Mouse (Mus musculus) stomach, postnatal 0 days (tissue): ENCODE data around the gene Lrrc8d. TPM values are rescaled to one million over a fixed set of nuclear protein-coding genes. Genes with fewer than 3 reads are reported as not detected.

ENCODE experiments used
- ATAC-seq: fragments of 200-750 bp; cut with Nextera tagmentation; 2 replicates; pipeline ENCODE4 v1.8.0; 2017; ENCODE audit not compliant: low FRiP score, low TSS enrichment
- DNase-seq: peaks from one replicate; pipeline ENCODE4 v3.0.0-alpha.2; 2016; ENCODE audit warnings: low spot score
- H3K27ac ChIP-seq: fragments of 300-500 bp; sonication (generic); replicated peaks from 2 replicates; pipeline ENCODE4 v1.5.1; 2014; ENCODE audit warnings: mild to moderate bottlenecking, control low read depth
- H3K27me3 ChIP-seq: fragments of 300-500 bp; sonication (generic); 2 replicates; pipeline ENCODE4 v1.6.1; 2014; ENCODE audit warnings: low read length; ENCODE audit not compliant: control insufficient read depth, insufficient read depth
- H3K36me3 ChIP-seq: fragments of 300-500 bp; sonication (generic); 2 replicates; pipeline ENCODE4 v1.6.1; 2014; ENCODE audit warnings: low read length, mixed read lengths; ENCODE audit not compliant: control insufficient read depth, insufficient read depth
- H3K4me1 ChIP-seq: fragments of 300-500 bp; sonication (generic); replicated peaks from 2 replicates; pipeline ENCODE4 v1.6.1; 2014; ENCODE audit warnings: antibody characterized with exemption; ENCODE audit not compliant: control insufficient read depth, insufficient read depth
- H3K4me2 ChIP-seq: fragments of 300-500 bp; sonication (generic); replicated peaks from 2 replicates; pipeline ENCODE4 v1.6.1; 2014; ENCODE audit warnings: low read depth, mild to moderate bottlenecking, control low read depth, moderate library complexity
- H3K4me3 ChIP-seq: fragments of 300-500 bp; sonication (generic); 2 replicates; pipeline ENCODE4 v1.5.1; 2014; ENCODE audit warnings: low read depth, low read length, control low read depth
- H3K9ac ChIP-seq: fragments of 300-500 bp; sonication (generic); 2 replicates; pipeline ENCODE4 v1.6.1; 2014; ENCODE audit warnings: mild to moderate bottlenecking, low read length, control low read depth, mixed read lengths
- H3K9me3 ChIP-seq: fragments of 300-500 bp; sonication (generic); 2 replicates; pipeline ENCODE4 v1.6.1; 2016; ENCODE audit warnings: low read length; ENCODE audit not compliant: control insufficient read depth
- CTCF ChIP-seq: IDR thresholded peaks from 2 replicates; pipeline ENCODE4 v1.5.1; 2016; ENCODE audit warnings: antibody characterized with exemption, low read depth, mild to moderate bottlenecking, moderate library complexity
- EP300 ChIP-seq: optimal IDR thresholded peaks from 2 replicates; pipeline ENCODE3; 2016; ENCODE audit warnings: antibody characterized with exemption
- WGBS: fragments of 180-500 bp; shearing (Covaris S2); extraction: QIAGEN DNeasy Blood & Tissue Kit; methylation state at CpG from one replicate; pipeline ENCODE4 v1.1.7; 2014; 5-methylcytosine and 5-hydroxymethylcytosine counted together
- polyA plus RNA-seq: library from polyadenylated mRNA; unstranded; fragments of >200 nt; fragmentation: Nextera tagmentation; extraction: Ambion mirVana; gene quantifications from 2 replicates; pipeline ENCODE4 v1.2.1, GENCODE M21; 2015

Lrrc8d gene
- polyA plus RNA-seq, 1 experiment from 2014 or later, result 10.2 TPM

DNA sequence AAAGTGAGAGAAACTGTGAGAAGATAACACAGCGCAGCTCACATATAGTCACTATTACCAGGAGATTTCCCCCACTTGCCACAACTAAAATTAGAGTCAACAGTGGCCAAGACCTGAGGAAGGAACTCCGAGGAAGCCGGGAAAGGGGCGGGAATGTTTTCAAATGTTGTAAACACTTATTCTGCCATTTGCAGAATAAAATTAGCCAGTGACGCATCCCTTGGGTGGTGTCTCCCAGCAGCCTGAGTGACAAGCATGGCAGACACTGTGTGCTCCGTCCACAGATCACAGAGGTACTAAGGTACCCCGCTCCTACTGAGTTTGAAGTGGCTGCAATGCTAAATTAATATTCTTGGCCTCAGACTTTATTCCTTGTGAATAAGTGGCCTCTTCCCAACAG lies 124.5 kb downstream of the Lrrc8d start:
- H3K9ac ChIP-seq, result no peak overlapping the region
- no peaks in the 10 kb centered on the region for H3K27me3 ChIP-seq
- DNase-seq (no peak), ATAC-seq (no peak)
- H3K4me2 ChIP-seq, result no peak overlapping the region
- no peak overlapping the region for H3K27ac ChIP-seq
- no peak overlapping the region for H3K4me3 ChIP-seq
- WGBS, result 50% methylated on average over 7 of the region's 7 CpGs
- no peaks in the 10 kb centered on the region for H3K9me3 ChIP-seq
- TF ChIP-seq EP300 (no peak), CTCF (no peak)
- no peaks in the 10 kb centered on the region; the same call in 1 of the 2 replicates for H3K36me3 ChIP-seq
- H3K4me1 ChIP-seq, result 0 out of 2 replicates have a peak, but pooled peaks cover 6% of the 10 kb centered on the region

DNA sequence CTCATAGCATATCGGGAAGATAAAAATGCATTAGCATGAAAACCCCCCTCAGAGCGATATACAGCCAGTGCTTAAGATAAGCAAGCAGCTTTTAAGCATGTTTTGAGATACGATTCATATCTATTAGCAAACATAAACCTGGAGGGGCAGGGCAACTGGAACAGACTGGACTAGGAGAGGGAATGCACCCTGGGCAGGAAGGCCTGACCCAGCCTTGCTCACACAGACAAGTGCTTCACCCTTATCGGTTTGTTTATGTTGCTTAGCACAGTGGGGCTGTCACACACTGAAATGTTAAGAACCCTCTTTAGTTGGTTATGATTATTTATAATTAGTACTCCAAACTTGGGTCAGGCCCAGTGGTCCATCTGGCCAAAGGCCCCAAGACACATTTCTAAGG lies 125.1 kb downstream of the Lrrc8d start:
- Histone ChIP-seq H3K9ac (no peak overlapping the region), H3K36me3 (no peaks in the 10 kb centered on the region; the same call in 1 of the 2 replicates), H3K27ac (no peak overlapping the region), H3K9me3 (no peaks in the 10 kb centered on the region), H3K4me3 (no peak overlapping the region), H3K4me1 (0 out of 2 replicates have a peak, but pooled peaks cover 6% of the 10 kb centered on the region), H3K27me3 (no peaks in the 10 kb centered on the region), H3K4me2 (no peak overlapping the region)
- ATAC-seq, result 0 out of 2 replicates have a peak, but pooled peaks have one; percentile 58
- WGBS, result 30% methylated on average over 4 of the region's 4 CpGs
- no peak for DNase-seq
- TF ChIP-seq EP300 (no peak), CTCF (no peak)

DNA sequence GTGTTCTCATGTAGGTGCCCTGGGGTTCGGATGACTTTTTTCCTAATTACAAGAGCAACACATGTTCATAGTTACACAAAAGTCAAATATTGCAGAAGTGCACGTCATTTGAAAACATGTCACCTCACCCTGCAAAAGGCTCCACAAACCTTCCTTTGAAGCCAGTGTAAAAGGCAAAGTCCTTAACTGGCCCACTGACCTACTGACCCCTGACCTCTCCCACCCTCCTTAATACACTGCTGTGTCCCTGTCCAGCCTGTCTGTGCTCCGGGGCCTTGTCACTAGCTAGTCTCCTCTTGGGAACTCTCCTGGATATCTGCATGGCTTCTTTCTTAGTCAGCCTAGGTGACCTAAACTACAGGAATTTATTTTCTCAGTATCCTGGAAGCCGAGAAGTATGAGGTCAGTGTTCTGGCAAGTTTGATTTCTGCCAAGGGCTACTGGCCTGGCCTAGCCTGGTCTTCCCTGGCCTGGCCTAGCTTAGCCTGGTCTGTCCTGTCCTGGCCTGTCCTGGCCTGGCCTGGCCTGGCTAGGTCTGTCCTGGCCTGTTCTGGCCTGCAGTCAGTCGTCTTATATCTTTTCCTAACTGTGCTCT lies 127.2 kb downstream of the Lrrc8d start:
- Histone ChIP-seq H3K4me2 (no peak overlapping the region), H3K9ac (no peak overlapping the region), H3K27me3 (no peaks in the 10 kb centered on the region), H3K36me3 (no peaks in the 10 kb centered on the region), H3K9me3 (no peaks in the 10 kb centered on the region), H3K4me3 (no peak overlapping the region), H3K27ac (no peak overlapping the region), H3K4me1 (0 out of 2 replicates have a peak, but pooled peaks cover 6% of the 10 kb centered on the region)
- no peak for TF ChIP-seq EP300
- TF ChIP-seq CTCF, result no peak
- ATAC-seq (no peak), DNase-seq (no peak)
- WGBS, result 83% methylated on average over 5 of the region's 5 CpGs

DNA sequence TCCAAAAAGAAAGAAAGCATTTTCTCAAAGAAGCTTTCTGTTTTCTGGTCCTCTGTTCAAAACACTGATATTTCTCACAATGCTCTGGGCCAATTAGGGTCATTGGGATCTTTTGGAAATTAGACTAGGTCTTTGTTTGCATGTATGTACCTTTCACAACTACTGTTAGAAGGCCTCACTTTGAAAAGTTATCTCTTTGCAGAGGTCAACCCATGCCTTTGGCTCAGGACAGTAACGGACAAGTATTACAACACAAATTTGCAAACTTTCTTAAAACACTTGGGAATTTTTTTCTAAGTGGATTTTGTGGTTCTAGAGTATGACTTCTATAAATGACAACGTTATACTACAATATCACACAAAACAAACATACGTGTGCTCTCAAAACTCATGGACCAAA lies 128.3 kb downstream of the Lrrc8d start:
- ATAC-seq (no peak), DNase-seq (no peak)
- Histone ChIP-seq H3K4me3 (no peak overlapping the region), H3K9me3 (no peaks in the 10 kb centered on the region), H3K27ac (no peak overlapping the region), H3K4me1 (0 out of 2 replicates have a peak, but pooled peaks cover 6% of the 10 kb centered on the region), H3K27me3 (no peaks in the 10 kb centered on the region), H3K9ac (no peak overlapping the region), H3K36me3 (no peaks in the 10 kb centered on the region), H3K4me2 (no peak overlapping the region)
- 88% methylated on average over 3 of the region's 3 CpGs for WGBS
- TF ChIP-seq CTCF (no peak), EP300 (no peak)

DNA sequence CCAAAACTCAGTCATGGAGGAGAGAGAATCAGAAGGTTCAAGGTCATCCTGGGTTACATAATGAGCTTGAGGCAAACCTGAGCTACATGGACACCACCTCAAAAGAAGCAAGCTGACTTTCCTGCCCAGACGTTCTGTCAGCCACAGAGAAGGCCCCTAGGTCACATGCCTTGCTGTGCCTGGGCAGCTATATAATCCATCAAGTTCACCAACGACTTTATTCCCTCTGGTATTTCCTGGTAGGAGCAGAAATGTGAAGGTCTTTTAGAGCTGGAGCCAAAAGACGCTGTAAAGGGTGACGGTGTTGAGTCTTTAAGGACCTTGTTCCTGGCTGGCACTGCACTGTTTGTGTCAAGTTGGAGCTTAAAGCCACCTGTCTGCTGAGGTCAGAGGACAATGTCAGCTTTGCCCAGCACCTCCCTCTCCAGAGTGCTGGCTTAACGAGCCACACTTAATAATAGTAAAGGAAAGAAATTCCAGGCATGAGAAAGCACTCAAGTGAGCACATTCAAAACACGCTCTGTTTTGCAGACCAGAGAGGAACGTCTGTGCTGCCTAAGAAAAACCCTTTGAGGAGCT lies 129.3 kb downstream of the Lrrc8d start:
- TF ChIP-seq EP300 (no peak), CTCF (no peak)
- H3K27ac ChIP-seq, result peak overlapping the region; percentile 58; the same call in 1 of the 2 replicates
- no peaks in the 10 kb centered on the region for H3K27me3 ChIP-seq
- 28% methylated on average over 7 of the region's 7 CpGs for WGBS
- H3K4me3 ChIP-seq, result no peak overlapping the region
- ATAC-seq (no peak), DNase-seq (no peak)
- H3K4me2 ChIP-seq, result no peak overlapping the region
- no peaks in the 10 kb centered on the region for H3K36me3 ChIP-seq
- no peaks in the 10 kb centered on the region for H3K9me3 ChIP-seq
- 0 out of 2 replicates have a peak, but pooled peaks cover 4% of the 10 kb centered on the region for H3K4me1 ChIP-seq
- H3K9ac ChIP-seq, result no peak overlapping the region; the same call in 1 of the 2 replicates

DNA sequence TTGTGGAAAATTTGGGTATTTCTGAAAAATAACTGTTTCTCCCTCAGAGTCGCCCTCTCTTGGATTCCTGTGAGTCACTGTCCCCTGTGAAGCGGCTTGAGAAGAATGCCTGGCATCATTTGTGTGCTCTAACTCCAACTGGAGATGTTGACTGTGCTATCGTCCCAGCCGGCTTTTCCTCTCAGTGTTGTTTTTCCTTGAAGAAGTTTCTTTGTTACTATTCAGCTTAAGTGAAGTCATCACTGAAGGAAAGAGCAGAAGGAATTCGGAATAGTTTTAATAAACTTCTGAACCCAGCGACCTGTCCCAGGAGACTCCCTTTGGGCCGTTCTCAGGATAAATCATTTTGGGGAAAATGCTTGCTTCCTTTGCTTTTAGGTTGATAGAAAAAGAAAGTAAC lies 132.4 kb downstream of the Lrrc8d start:
- no peak for TF ChIP-seq EP300
- 53% methylated on average over 7 of the region's 7 CpGs for WGBS
- H3K9me3 ChIP-seq, result no peaks in the 10 kb centered on the region
- H3K4me1 ChIP-seq, result no peaks in the 10 kb centered on the region
- ATAC-seq (no peak), DNase-seq (no peak)
- no peak overlapping the region for H3K9ac ChIP-seq
- H3K27me3 ChIP-seq, result no peaks in the 10 kb centered on the region
- no peaks in the 10 kb centered on the region for H3K36me3 ChIP-seq
- no peak overlapping the region for H3K4me2 ChIP-seq
- H3K27ac ChIP-seq, result no peak overlapping the region
- H3K4me3 ChIP-seq, result no peak overlapping the region
